In the genomic region with DNA sequence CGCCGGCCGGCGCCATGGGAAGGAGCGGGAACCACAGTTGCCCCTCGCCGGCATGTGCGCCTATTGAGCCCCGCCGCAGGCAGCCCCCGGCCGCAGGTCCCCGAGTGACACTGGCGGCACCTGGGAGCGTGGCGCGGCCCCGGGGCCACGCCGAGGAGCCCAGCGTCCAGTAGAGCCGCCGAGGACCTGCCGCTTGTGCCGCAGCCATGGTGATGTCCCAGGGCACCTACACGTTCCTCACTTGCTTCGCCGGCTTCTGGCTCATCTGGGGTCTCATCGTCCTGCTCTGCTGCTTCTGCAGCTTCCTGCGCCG, we compare ENCODE assay signal across 8 mouse cellular contexts. TPM values are rescaled to one million over a fixed set of nuclear protein-coding genes. Genes with fewer than 3 reads are reported as not detected.
DNase-seq lines count a peak whose midpoint lies in the region; ATAC-seq lines count a peak whose summit lies in the region.

No protein-coding gene starts in this region.

- ATAC-seq in lung, embryonic 16.5 days (ENCODE audit: low read depth), result peak; percentile 21
- 0 out of 2 replicates have a peak, but pooled peaks have one; percentile 5 for ATAC-seq in embryonic facial prominence, embryonic 15.5 days (ENCODE audit: insufficient number of reproducible peaks, low FRiP score, low TSS enrichment, low read depth)
- ATAC-seq in intestine, embryonic 16.5 days, result peak; percentile 38
- peak; percentile 45 for ATAC-seq in neural tube, embryonic 15.5 days (ENCODE audit: low FRiP score)

- peak overlapping the region; percentile 59 for H3K4me3 ChIP-seq in lung, embryonic 16.5 days (ENCODE audit: low read length)
- H3K4me3 ChIP-seq in embryonic facial prominence, embryonic 15.5 days (replicated peaks), result peak overlapping the region; percentile 60
- H3K4me3 ChIP-seq in intestine, embryonic 16.5 days (ENCODE audit: low read length), result peak overlapping the region; percentile 65
- peak overlapping the region; percentile 53 for H3K4me3 ChIP-seq in neural tube, embryonic 15.5 days (replicated peaks)

- H3K27ac ChIP-seq in lung, embryonic 16.5 days (ENCODE audit: low read length), result no peak overlapping the region
- peak overlapping the region; percentile 71 for H3K27ac ChIP-seq in embryonic facial prominence, embryonic 15.5 days (replicated peaks)
- H3K27ac ChIP-seq in intestine, embryonic 16.5 days (ENCODE audit: low read length), result 0 out of 2 replicates have a peak overlapping the region, but pooled peaks have one; percentile 18
- H3K27ac ChIP-seq in neural tube, embryonic 15.5 days (replicated peaks), result peak overlapping the region; percentile 93

- H3K4me2 ChIP-seq in lung, embryonic 16.5 days (ENCODE audit: low read depth, low read length), result peak overlapping the region; percentile 97
- H3K4me2 ChIP-seq in embryonic facial prominence, embryonic 15.5 days (replicated peaks), result peak overlapping the region; percentile 100
- H3K4me2 ChIP-seq in intestine, embryonic 16.5 days (ENCODE audit: low read depth, low read length), result peak overlapping the region; percentile 100
- H3K4me2 ChIP-seq in neural tube, embryonic 15.5 days, result peak overlapping the region; percentile 94

- H3K4me1 ChIP-seq in lung, embryonic 16.5 days (replicated peaks; ENCODE audit: control insufficient read depth, insufficient read depth, low read length), result peaks cover 8% of the 10 kb centered on the region
- peaks cover 48% of the 10 kb centered on the region for H3K4me1 ChIP-seq in embryonic facial prominence, embryonic 15.5 days
- peaks cover 8% of the 10 kb centered on the region for H3K4me1 ChIP-seq in intestine, embryonic 16.5 days (ENCODE audit: control insufficient read depth, insufficient read depth, low read length)
- peaks cover 91% of the 10 kb centered on the region for H3K4me1 ChIP-seq in neural tube, embryonic 15.5 days

- WGBS in lung, embryonic 16.5 days, result under 1% methylated on average over 31 of the region's 31 CpGs
- WGBS in embryonic facial prominence, embryonic 15.5 days, result 0% methylated on average over 25 of the region's 31 CpGs
- WGBS in intestine, embryonic 16.5 days, result 0% methylated on average over 31 of the region's 31 CpGs
- WGBS in neural tube, embryonic 15.5 days, result under 1% methylated on average over 31 of the region's 31 CpGs

- no peak for DNase-seq in lung, postnatal 10 days
- DNase-seq in urinary bladder, postnatal 14 days (ENCODE audit: low spot score), result no peak
- DNase-seq in cerebellum, adult 9-11 months, result no peak
- no peak for DNase-seq in frontal cortex, postnatal 36 days (ENCODE audit: low spot score in 2 of 2)

- peaks cover 10% of the 10 kb centered on the region for H3K36me3 ChIP-seq in lung, embryonic 16.5 days (ENCODE audit: control insufficient read depth, insufficient read depth, low read length)
- peaks cover 31% of the 10 kb centered on the region for H3K36me3 ChIP-seq in embryonic facial prominence, embryonic 15.5 days
- H3K36me3 ChIP-seq in intestine, embryonic 16.5 days (ENCODE audit: control insufficient read depth, insufficient read depth, low read length), result 0 out of 2 replicates have a peak, but pooled peaks cover 2% of the 10 kb centered on the region
- peaks cover 31% of the 10 kb centered on the region for H3K36me3 ChIP-seq in neural tube, embryonic 15.5 days

- peak overlapping the region; percentile 63 for H3K9ac ChIP-seq in lung, embryonic 16.5 days (ENCODE audit: low read length)
- peak overlapping the region; percentile 51 for H3K9ac ChIP-seq in embryonic facial prominence, embryonic 15.5 days
- H3K9ac ChIP-seq in intestine, embryonic 16.5 days (ENCODE audit: low read depth, low read length), result peak overlapping the region; percentile 71
- peak overlapping the region; percentile 76 for H3K9ac ChIP-seq in neural tube, embryonic 15.5 days (replicated peaks)

- peaks cover 3% of the 10 kb centered on the region; the same call in 1 of the 2 replicates for H3K27me3 ChIP-seq in lung, embryonic 16.5 days (ENCODE audit: control insufficient read depth, insufficient read depth, low read depth, low read length)
- H3K27me3 ChIP-seq in embryonic facial prominence, embryonic 15.5 days, result no peaks in the 10 kb centered on the region
- 0 out of 2 replicates have a peak, but pooled peaks cover 3% of the 10 kb centered on the region for H3K27me3 ChIP-seq in intestine, embryonic 16.5 days (replicated peaks; ENCODE audit: control insufficient read depth, insufficient read depth, low read length)
- H3K27me3 ChIP-seq in neural tube, embryonic 15.5 days (replicated peaks), result no peaks in the 10 kb centered on the region

- H3K9me3 ChIP-seq in lung, embryonic 16.5 days (ENCODE audit: control insufficient read depth, low read length), result no peaks in the 10 kb centered on the region
- H3K9me3 ChIP-seq in embryonic facial prominence, embryonic 15.5 days (replicated peaks), result no peaks in the 10 kb centered on the region
- H3K9me3 ChIP-seq in intestine, embryonic 16.5 days (ENCODE audit: control insufficient read depth, low read length), result no peaks in the 10 kb centered on the region
- no peaks in the 10 kb centered on the region for H3K9me3 ChIP-seq in neural tube, embryonic 15.5 days (replicated peaks)

RNA-seq across cellular contexts. Expression of a gene that starts 7.7 kb away (rescaled TPM):
- 0.25 and 0.46 TPM in 2 replicates for polyA plus RNA-seq in lung, embryonic 16.5 days (2015; fragmentation: Nextera tagmentation; extraction: Ambion mirVana)
- polyA plus RNA-seq in embryonic facial prominence, embryonic 15.5 days (2015; fragmentation: Nextera tagmentation; extraction: Ambion mirVana), result 1.5 TPM in 2 replicates
- 0.10 and 0.18 TPM in 2 replicates for polyA plus RNA-seq in intestine, embryonic 16.5 days (2015; fragmentation: Nextera tagmentation; extraction: Ambion mirVana)
- 4.2 and 5.8 TPM in 2 replicates for polyA plus RNA-seq in neural tube, embryonic 15.5 days (2015; fragmentation: Nextera tagmentation; extraction: Ambion mirVana)

RNA-seq across cellular contexts. Expression of a gene that starts 16.1 kb away (rescaled TPM):
- 100 and 115 TPM in 2 replicates for polyA plus RNA-seq in lung, embryonic 16.5 days (2015; fragmentation: Nextera tagmentation; extraction: Ambion mirVana)
- 190 and 193 TPM in 2 replicates for polyA plus RNA-seq in embryonic facial prominence, embryonic 15.5 days (2015; fragmentation: Nextera tagmentation; extraction: Ambion mirVana)
- 88.4 and 91.2 TPM in 2 replicates for polyA plus RNA-seq in intestine, embryonic 16.5 days (2015; fragmentation: Nextera tagmentation; extraction: Ambion mirVana)
- 389 and 450 TPM in 2 replicates for polyA plus RNA-seq in neural tube, embryonic 15.5 days (2015; fragmentation: Nextera tagmentation; extraction: Ambion mirVana)

RNA-seq across cellular contexts. Expression of a gene that starts 26.9 kb away (rescaled TPM):
- 13.6 and 15.5 TPM in 2 replicates for polyA plus RNA-seq in lung, embryonic 16.5 days (2015; fragmentation: Nextera tagmentation; extraction: Ambion mirVana)
- polyA plus RNA-seq in embryonic facial prominence, embryonic 15.5 days (2015; fragmentation: Nextera tagmentation; extraction: Ambion mirVana), result 43.8 and 45.1 TPM in 2 replicates
- 13.6 and 16.2 TPM in 2 replicates for polyA plus RNA-seq in intestine, embryonic 16.5 days (2015; fragmentation: Nextera tagmentation; extraction: Ambion mirVana)
- 34.2 and 38.4 TPM in 2 replicates for polyA plus RNA-seq in neural tube, embryonic 15.5 days (2015; fragmentation: Nextera tagmentation; extraction: Ambion mirVana)

RNA-seq across cellular contexts. Expression of a gene that starts 41.7 kb away (rescaled TPM):
- 138 and 152 TPM in 2 replicates for polyA plus RNA-seq in lung, embryonic 16.5 days (2015; fragmentation: Nextera tagmentation; extraction: Ambion mirVana)
- polyA plus RNA-seq in embryonic facial prominence, embryonic 15.5 days (2015; fragmentation: Nextera tagmentation; extraction: Ambion mirVana), result 165 and 180 TPM in 2 replicates
- polyA plus RNA-seq in intestine, embryonic 16.5 days (2015; fragmentation: Nextera tagmentation; extraction: Ambion mirVana), result 189 and 200 TPM in 2 replicates
- 169 and 176 TPM in 2 replicates for polyA plus RNA-seq in neural tube, embryonic 15.5 days (2015; fragmentation: Nextera tagmentation; extraction: Ambion mirVana)

RNA-seq across cellular contexts. Expression of a gene that starts 45.2 kb away (rescaled TPM):
- 0.23 and 2.7 TPM in 2 replicates for polyA plus RNA-seq in lung, embryonic 16.5 days (2015; fragmentation: Nextera tagmentation; extraction: Ambion mirVana)
- 0.16 TPM in 1 of 2 replicates, not detected in the other for polyA plus RNA-seq in embryonic facial prominence, embryonic 15.5 days (2015; fragmentation: Nextera tagmentation; extraction: Ambion mirVana)
- polyA plus RNA-seq in intestine, embryonic 16.5 days (2015; fragmentation: Nextera tagmentation; extraction: Ambion mirVana), result 1.1 and 4.0 TPM in 2 replicates
- 0.18 and 0.47 TPM in 2 replicates for polyA plus RNA-seq in neural tube, embryonic 15.5 days (2015; fragmentation: Nextera tagmentation; extraction: Ambion mirVana)
